Mouse (Mus musculus): ENCODE measurements around the gene Fbxo40. TPM values are rescaled to one million over a fixed set of nuclear protein-coding genes. Genes with fewer than 3 reads are reported as not detected.

Gene Fbxo40
- polyA plus RNA-seq, 1 experiment from 2014 or later = not detected

DNA sequence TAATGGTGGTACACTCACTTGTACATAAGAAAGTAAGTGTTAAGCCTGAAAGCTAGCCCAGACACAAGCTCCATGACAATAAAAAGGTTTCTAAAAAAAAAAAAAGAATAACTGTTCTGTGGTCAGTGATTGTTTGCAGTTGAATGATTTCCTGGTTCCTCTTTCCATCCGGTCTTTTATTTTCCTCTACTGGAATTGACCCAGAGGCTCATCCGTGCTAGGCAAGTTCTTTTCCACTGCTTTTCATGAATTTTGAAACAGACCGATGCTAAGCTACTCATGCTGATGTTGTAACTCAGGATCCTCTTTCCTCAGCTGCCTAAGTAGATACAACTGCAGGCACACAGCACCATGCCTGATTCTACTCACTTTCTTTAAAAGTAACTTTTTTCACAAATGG, 69.9 kb downstream of the Fbxo40 start:
- Histone ChIP-seq H3K4me1 (ENCODE audit: control insufficient read depth, insufficient read depth, low read length) (no peaks in the 10 kb centered on the region), H3K9me3 (ENCODE audit: control insufficient read depth, low read length) (no peaks in the 10 kb centered on the region), H3K4me2 (no peak overlapping the region), H3K9ac (ENCODE audit: low read length) (no peak overlapping the region), H3K36me3 (ENCODE audit: control insufficient read depth, insufficient read depth, low read length) (peaks cover 14% of the 10 kb centered on the region; the same call in 1 of the 2 replicates), H3K27ac (ENCODE audit: low read depth, low read length) (no peak overlapping the region), H3K27me3 (ENCODE audit: control insufficient read depth, insufficient read depth, low read length) (no peaks in the 10 kb centered on the region), H3K4me3 (ENCODE audit: low read depth, low read length) (no peak overlapping the region)
- WGBS = 86% methylated on average over 3 of the region's 3 CpGs
- no peak for DNase-seq (ENCODE audit: low spot score, missing footprints)
- no peak for ATAC-seq (ENCODE audit: low FRiP score)

DNA sequence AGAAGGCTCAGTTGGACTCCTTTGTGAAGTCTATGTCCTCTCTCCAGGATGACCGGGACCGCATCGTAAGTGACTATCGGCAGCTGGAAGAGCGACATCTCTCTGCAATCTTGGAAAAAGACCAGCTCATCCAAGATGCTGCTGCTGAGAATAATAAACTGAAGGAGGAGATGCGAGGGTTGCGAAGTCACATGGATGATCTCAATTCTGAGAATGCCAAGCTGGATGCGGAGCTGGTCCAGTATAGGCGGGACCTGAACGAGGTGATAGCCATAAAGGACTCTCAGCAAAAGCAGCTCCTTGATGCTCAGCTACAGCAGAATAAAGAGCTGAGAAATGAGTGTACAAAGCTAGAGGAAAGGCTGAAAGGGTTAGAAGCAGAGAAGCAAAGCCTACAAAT, 71.8 kb downstream of the Fbxo40 start:
- no peaks in the 10 kb centered on the region for H3K4me1 ChIP-seq (ENCODE audit: control insufficient read depth, insufficient read depth, low read length)
- H3K27ac ChIP-seq (ENCODE audit: low read depth, low read length) = no peak overlapping the region
- no peak overlapping the region for H3K9ac ChIP-seq (ENCODE audit: low read length)
- 95% methylated on average over 10 of the region's 10 CpGs for WGBS
- H3K4me3 ChIP-seq (ENCODE audit: low read depth, low read length) = no peak overlapping the region
- DNase-seq (ENCODE audit: low spot score, missing footprints) (no peak), ATAC-seq (ENCODE audit: low FRiP score) (no peak)
- peaks cover 20% of the 10 kb centered on the region; the same call in 1 of the 2 replicates for H3K36me3 ChIP-seq (ENCODE audit: control insufficient read depth, insufficient read depth, low read length)
- no peaks in the 10 kb centered on the region for H3K9me3 ChIP-seq (ENCODE audit: control insufficient read depth, low read length)
- H3K27me3 ChIP-seq (ENCODE audit: control insufficient read depth, insufficient read depth, low read length) = no peaks in the 10 kb centered on the region
- H3K4me2 ChIP-seq = no peak overlapping the region

DNA sequence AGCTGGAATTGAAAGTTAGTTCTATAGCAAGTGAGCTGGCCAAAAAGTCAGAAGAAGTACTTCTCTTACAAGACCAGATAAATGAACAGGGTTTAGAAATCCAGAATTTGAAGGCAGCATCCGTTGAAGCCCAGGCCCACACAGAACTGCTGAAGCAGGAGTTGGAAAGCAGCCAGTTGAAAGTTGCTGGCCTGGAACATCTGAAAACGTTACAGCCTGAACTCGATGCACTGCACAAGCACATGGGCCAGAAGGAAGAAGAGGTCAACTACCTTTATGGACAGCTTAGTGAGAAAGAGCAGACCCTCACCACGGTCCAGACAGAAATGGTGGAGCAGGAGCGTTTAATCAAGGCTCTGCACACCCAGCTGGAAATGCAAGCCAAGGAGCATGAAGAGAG, 76.1 kb downstream of the Fbxo40 start:
- H3K36me3 ChIP-seq (ENCODE audit: control insufficient read depth, insufficient read depth, low read length) = peaks cover 14% of the 10 kb centered on the region; the same call in 1 of the 2 replicates
- ATAC-seq (ENCODE audit: low FRiP score) (no peak), DNase-seq (ENCODE audit: low spot score, missing footprints) (no peak)
- no peaks in the 10 kb centered on the region for H3K4me1 ChIP-seq (ENCODE audit: control insufficient read depth, insufficient read depth, low read length)
- no peaks in the 10 kb centered on the region for H3K9me3 ChIP-seq (ENCODE audit: control insufficient read depth, low read length)
- no peak overlapping the region for H3K27ac ChIP-seq (ENCODE audit: low read depth, low read length)
- H3K4me2 ChIP-seq = no peak overlapping the region
- no peak overlapping the region for H3K9ac ChIP-seq (ENCODE audit: low read length)
- no peak overlapping the region for H3K4me3 ChIP-seq (ENCODE audit: low read depth, low read length)
- WGBS = 94% methylated on average over 5 of the region's 5 CpGs
- no peaks in the 10 kb centered on the region for H3K27me3 ChIP-seq (ENCODE audit: control insufficient read depth, insufficient read depth, low read length)

Other genes starting within 250 kb of the Fbxo40 start
- 1.5 and 1.7 TPM in 2 replicates for gene Slc15a2, start 205.5 kb downstream of the Fbxo40 start, polyA plus RNA-seq (2014; fragmentation: Nextera tagmentation; extraction: Ambion mirVana)
- gene Iqcb1, start 162.1 kb downstream of the Fbxo40 start, polyA plus RNA-seq (2014; fragmentation: Nextera tagmentation; extraction: Ambion mirVana) = 73.6 and 85.6 TPM in 2 replicates
- gene Eaf2, start 115.5 kb downstream of the Fbxo40 start, polyA plus RNA-seq (2014; fragmentation: Nextera tagmentation; extraction: Ambion mirVana) = 0.86 and 1.9 TPM in 2 replicates
- gene Golgb1, start 115.3 kb downstream of the Fbxo40 start, polyA plus RNA-seq (2014; fragmentation: Nextera tagmentation; extraction: Ambion mirVana) = 78.4 and 84.6 TPM in 2 replicates
- gene Hcls1, start 55.5 kb downstream of the Fbxo40 start, polyA plus RNA-seq (2014; fragmentation: Nextera tagmentation; extraction: Ambion mirVana) = 1.1 TPM in 2 replicates
- gene Polq, start 21.3 kb upstream of the Fbxo40 start, polyA plus RNA-seq (2014; fragmentation: Nextera tagmentation; extraction: Ambion mirVana) = 11.0 and 11.7 TPM in 2 replicates